Mouse (Mus musculus) megakaryocyte-erythroid progenitor cell, adult 5-6 weeks (primary cell): ENCODE data around the gene Wnt5b. TPM values are rescaled to one million over a fixed set of nuclear protein-coding genes. Genes with fewer than 3 reads are reported as not detected.

Experiments
- ATAC-seq: replicated peaks from 2 replicates; pipeline ENCODE4 v1.8.0; 2016; ENCODE audit warnings: mild to moderate bottlenecking, inconsistent platforms; ENCODE audit not compliant: severe bottlenecking, poor library complexity, low FRiP score, low TSS enrichment
- total RNA-seq, 2 experiments: library from RNA; stranded (forward) in 1 of 2; stranded (reverse) in 1 of 2; fragments of 200-1000, 215-1000 nt in 1 of 2; fragments of >200 nt in 1 of 2; fragmentation: Nextera tagmentation in 1 of 2; gene quantifications; 2 replicates each; pipeline ENCODE4 v1.2.3; 2014 to 2017

Wnt5b gene
- total RNA-seq (2014; fragmentation: Nextera tagmentation) (not detected in 2 replicates), total RNA-seq (2017) (not detected in 2 replicates)

- no peak for ATAC-seq
Measured at GRCm38 (mm10) chr6:119543803-119544517, at the start of gene Wnt5b. Wnt5b (minus strand) TSS chr6:119544347.

GRCm38 (mm10) chr6:119590872-119591271 lies 46.7 kb upstream of the Wnt5b start:
- no peak for ATAC-seq

GRCm38 (mm10) chr6:119587897-119588296 lies 43.8 kb upstream of the Wnt5b start:
- no peak for ATAC-seq

GRCm38 (mm10) chr6:119587454-119587853 lies 43.3 kb upstream of the Wnt5b start:
- ATAC-seq = no peak

GRCm38 (mm10) chr6:119585652-119586375 lies 41.7 kb upstream of the Wnt5b start:
- ATAC-seq = no peak

- ATAC-seq = no peak
Measured at GRCm38 (mm10) chr6:119584061-119584460, 39.9 kb upstream of the Wnt5b start.

- no peak for ATAC-seq
Measured at GRCm38 (mm10) chr6:119583165-119583564, 39.0 kb upstream of the Wnt5b start.

- ATAC-seq = no peak
Measured at GRCm38 (mm10) chr6:119576706-119577105, 32.6 kb upstream of the Wnt5b start.

GRCm38 (mm10) chr6:119575331-119575730 lies 31.2 kb upstream of the Wnt5b start:
- no peak for ATAC-seq

- ATAC-seq = no peak
Measured at GRCm38 (mm10) chr6:119572296-119572695, 28.1 kb upstream of the Wnt5b start.

- ATAC-seq = no peak
Measured at GRCm38 (mm10) chr6:119570797-119571196, 26.6 kb upstream of the Wnt5b start.

GRCm38 (mm10) chr6:119568339-119568738 lies 24.2 kb upstream of the Wnt5b start:
- no peak for ATAC-seq

- ATAC-seq = no peak
Measured at GRCm38 (mm10) chr6:119565451-119566379, 21.6 kb upstream of the Wnt5b start.

- no peak for ATAC-seq
Measured at GRCm38 (mm10) chr6:119562558-119562957, 18.4 kb upstream of the Wnt5b start.

- ATAC-seq = no peak
Measured at GRCm38 (mm10) chr6:119558855-119559254, 14.7 kb upstream of the Wnt5b start.

- no peak for ATAC-seq
Measured at GRCm38 (mm10) chr6:119554439-119554838, 10.3 kb upstream of the Wnt5b start.

GRCm38 (mm10) chr6:119544518-119544864 lies 344 bp upstream of the Wnt5b start:
- no peak for ATAC-seq

GRCm38 (mm10) chr6:119543456-119543802 lies 718 bp downstream of the Wnt5b start:
- ATAC-seq = no peak

GRCm38 (mm10) chr6:119535867-119536266 lies 8.3 kb downstream of the Wnt5b start:
- no peak for ATAC-seq

GRCm38 (mm10) chr6:119533170-119533709 lies 10.9 kb downstream of the Wnt5b start:
- no peak for ATAC-seq
